Mouse (Mus musculus) neural tube, embryonic 10.5 days (tissue): ENCODE data around the gene Samd4b.

Source experiments
- DNase-seq: peaks from one replicate; pipeline ENCODE4 v3.0.0-alpha.2; 2017; ENCODE audit warnings: low spot score; ENCODE audit errors: extremely low spot score

The Samd4b gene

GRCm38 (mm10) chr7:28378769-28379651, 218.9 kb downstream of the Samd4b start:
- DNase-seq, result peak; percentile 87

- no peak for DNase-seq
These were observed 219.8 kb downstream of the Samd4b start for GRCm38 (mm10) chr7:28378066-28378690.

GRCm38 (mm10) chr7:28377190-28378065, 220.5 kb downstream of the Samd4b start:
- no peak for DNase-seq

- peak; percentile 66 for DNase-seq
These were observed 221.8 kb downstream of the Samd4b start for GRCm38 (mm10) chr7:28376011-28376771.

- peak; percentile 86 for DNase-seq
These were observed 222.6 kb downstream of the Samd4b start for GRCm38 (mm10) chr7:28375176-28375921.

GRCm38 (mm10) chr7:28374647-28375046, 223.3 kb downstream of the Samd4b start:
- peak; percentile 13 for DNase-seq

- DNase-seq, result peak; percentile 16
These were observed 224.0 kb downstream of the Samd4b start for GRCm38 (mm10) chr7:28373891-28374495.

- DNase-seq, result peak; percentile 71
These were observed 224.8 kb downstream of the Samd4b start for GRCm38 (mm10) chr7:28373131-28373581.

- DNase-seq, result peak; percentile 99
These were observed 225.5 kb downstream of the Samd4b start, which contains the start of gene Plekhg2 for GRCm38 (mm10) chr7:28372251-28373108. Plekhg2 (minus strand) TSS chr7:28372599.

GRCm38 (mm10) chr7:28371514-28371989, 226.4 kb downstream of the Samd4b start:
- DNase-seq, result peak; percentile 65

GRCm38 (mm10) chr7:28370977-28371513, 226.9 kb downstream of the Samd4b start:
- no peak for DNase-seq

GRCm38 (mm10) chr7:28370051-28370450, 227.9 kb downstream of the Samd4b start:
- no peak for DNase-seq

GRCm38 (mm10) chr7:28368276-28368920, 229.5 kb downstream of the Samd4b start:
- DNase-seq, result no peak

- DNase-seq, result no peak
These were observed 230.2 kb downstream of the Samd4b start for GRCm38 (mm10) chr7:28367663-28368275.

- no peak for DNase-seq
These were observed 235.4 kb downstream of the Samd4b start for GRCm38 (mm10) chr7:28362441-28363060.

- no peak for DNase-seq
These were observed 236.2 kb downstream of the Samd4b start for GRCm38 (mm10) chr7:28361647-28362341.
